Mouse (Mus musculus) spleen, postnatal 14 days (tissue): Measurements from ENCODE around the gene Rnf149.
"Not testable (repeated sequence)": the region's sequence is repeated elsewhere in the genome, so short reads cannot be mapped to it uniquely, and the experiment has no call there.

Source experiments
- DNase-seq, 2 experiments: peaks; one replicate each; pipeline ENCODE4 v3.0.0; 2021 to 2022; ENCODE audit warnings: low spot score in 2 of 2

Rnf149 gene

GRCm38 (mm10) chr1:39577253-39577705 lies at the start of gene Rnf149:
Gene Rnf149, minus strand, starts transcription at chr1:39577405.
- DNase-seq: peak; percentile 93 to 97

GRCm38 (mm10) chr1:39625491-39625890 lies 48.3 kb upstream of the Rnf149 start:
- no peak for DNase-seq

DNA sequence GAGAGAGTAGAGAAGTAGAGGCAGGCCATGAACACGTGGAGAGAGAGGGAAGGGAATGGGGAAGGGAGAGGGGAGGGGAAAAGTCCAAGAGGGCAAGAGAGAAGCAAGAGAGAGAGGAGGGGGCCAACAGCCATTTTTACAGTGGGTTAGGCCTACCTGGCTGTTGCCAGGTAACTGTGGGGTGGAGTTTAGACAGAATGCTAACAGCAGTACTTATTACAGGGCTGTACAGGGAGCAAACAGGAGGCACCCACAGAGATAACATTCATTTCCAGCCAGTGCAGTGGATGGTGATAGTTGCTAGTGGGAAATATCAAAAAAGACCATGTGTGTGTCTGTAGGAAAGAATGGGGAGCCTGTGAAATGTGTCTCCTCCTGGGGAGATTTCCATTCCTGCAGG lies 46.5 kb upstream of the Rnf149 start:
- no peak for DNase-seq

DNA sequence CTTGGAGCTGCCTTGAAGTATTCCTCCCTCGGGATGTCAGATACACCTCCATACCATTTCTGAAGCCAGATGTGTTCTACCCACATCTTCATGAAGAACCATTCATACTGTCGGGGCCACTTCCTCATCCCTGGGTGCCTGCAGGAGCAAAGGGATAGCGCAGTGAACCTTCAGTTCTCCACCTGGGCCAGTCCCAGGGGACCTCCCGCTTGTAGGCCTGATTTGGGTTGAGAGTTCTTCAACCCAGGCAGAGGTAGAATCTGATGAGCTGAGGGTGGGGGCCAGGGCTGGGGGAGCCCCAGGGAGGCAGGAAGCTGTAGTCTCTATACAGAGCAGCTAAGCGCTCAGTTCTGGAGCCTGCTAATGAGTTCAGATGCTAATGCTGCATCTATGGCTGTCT lies 45.9 kb upstream of the Rnf149 start:
- DNase-seq: no peak

GRCm38 (mm10) chr1:39618524-39618923 lies 41.3 kb upstream of the Rnf149 start:
- no peak for DNase-seq

DNA sequence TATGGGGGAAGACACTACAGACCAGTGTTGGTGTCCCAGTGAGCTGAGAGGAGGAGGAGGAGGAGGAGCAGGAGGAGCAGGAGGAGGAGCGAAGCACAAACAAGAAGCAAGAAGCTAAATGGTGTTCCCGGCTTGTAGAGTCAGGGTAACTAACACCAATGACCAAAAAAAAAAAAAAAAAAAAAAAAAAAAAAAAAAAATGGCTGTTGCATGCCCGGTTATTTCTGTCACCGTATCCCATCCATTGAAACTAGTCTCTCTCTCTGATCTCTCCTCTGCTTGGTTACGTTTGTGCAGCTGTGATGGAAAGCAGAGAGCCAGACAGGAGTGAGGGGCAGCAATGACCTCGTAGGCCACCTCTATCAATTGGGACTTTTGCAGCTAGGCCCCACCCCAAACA lies 38.3 kb upstream of the Rnf149 start:
- no peak for DNase-seq

DNA sequence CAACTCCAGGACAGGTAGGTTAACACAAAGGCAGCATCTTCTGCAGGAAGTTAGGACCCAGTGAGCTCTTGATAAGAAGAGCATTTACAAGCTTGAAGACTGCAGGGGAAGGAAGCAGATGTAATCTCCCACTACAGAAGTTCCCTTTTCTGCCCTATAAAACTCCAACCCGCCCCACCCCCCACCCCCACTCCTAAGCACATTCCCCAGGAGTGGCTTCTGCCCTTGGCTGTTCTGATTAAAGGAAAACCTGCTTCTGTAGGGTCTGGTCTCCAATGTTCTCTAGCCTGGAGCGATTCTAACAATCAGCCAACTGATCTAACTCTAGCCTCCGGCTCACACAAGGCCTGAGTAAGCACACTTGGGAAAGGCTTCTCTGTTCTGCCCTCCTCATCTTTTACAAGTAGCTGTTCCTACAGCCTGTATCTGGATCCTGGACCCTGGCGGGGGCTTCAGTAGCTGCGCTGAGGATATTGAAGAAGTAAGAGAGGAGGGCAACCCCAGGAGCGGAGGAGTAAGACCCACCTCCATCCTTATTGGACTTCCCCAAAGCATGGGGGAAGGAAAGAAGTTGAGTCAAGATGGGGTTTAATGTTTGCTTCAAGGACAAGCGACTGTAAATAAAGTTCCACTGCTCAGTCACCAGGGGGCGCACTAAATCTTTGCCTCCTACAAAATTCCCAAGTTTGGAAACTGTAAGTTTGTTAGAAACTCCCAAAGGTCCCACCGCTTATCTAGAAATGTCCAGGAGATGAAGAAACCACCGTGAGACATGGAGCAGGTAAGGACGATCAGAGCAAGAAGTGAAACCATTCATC lies 37.5 kb upstream of the Rnf149 start:
- peak in 1 of 2 experiments; percentile 8 for DNase-seq

DNA sequence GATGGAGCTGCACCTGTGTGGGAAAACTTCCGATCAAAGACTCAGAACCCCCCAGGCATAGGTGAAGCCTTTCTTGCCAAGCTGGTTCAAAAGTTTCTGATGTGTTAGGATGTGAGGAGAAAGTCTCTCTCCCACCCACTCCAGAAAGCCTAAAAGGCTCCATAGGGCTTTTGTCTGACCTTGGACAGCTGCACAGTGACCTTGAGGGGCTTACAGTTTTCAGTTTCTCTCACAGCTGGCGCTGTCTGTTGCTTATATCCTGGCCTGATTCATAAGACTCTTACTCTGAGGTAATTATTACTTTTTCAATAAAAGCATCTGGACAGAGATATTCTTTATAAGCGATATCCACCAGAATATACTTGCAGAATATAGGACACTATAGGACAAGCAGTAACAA lies 35.9 kb upstream of the Rnf149 start:
- no peak for DNase-seq

DNA sequence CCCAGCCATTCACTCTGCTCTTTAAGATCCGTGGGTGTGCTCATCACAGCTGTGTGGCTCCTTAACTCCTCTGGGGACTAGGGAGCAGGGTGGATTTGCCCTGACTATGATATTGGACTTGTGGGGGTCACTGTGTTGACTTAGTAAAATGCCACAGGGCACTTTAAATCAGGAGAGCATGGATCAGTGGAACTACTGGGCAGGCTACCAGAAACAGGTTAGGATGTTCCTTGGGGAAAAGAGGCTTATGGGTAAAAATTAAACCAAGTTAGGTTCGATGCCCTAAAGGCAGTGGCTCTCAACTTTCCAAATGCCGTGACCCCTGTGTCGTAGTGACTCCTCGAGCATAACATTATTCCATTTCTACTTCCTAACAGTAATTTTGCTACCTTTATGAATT lies 35.3 kb upstream of the Rnf149 start:
- DNase-seq: no peak

DNA sequence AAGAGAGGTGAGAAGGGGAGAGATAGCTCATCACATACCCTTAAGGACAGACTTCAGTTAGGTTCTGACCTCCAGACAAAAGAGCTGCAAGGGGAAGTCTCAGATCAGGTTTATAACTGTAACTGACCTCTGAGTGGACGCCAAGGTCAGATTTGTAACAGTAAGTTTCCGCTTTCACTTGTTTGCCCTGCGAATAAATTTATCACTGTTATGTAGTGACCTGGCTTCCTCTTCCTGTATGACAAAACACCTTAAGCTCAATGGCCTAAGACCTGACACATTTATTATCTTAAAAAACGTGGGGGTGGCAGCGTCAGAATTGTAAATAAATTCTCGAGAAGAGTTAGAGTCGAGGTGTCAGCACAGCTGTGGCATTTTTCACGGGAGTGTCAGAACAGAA lies 31.3 kb upstream of the Rnf149 start:
- DNase-seq: no peak

GRCm38 (mm10) chr1:39602477-39602876 lies 25.3 kb upstream of the Rnf149 start:
- no peak for DNase-seq

DNA sequence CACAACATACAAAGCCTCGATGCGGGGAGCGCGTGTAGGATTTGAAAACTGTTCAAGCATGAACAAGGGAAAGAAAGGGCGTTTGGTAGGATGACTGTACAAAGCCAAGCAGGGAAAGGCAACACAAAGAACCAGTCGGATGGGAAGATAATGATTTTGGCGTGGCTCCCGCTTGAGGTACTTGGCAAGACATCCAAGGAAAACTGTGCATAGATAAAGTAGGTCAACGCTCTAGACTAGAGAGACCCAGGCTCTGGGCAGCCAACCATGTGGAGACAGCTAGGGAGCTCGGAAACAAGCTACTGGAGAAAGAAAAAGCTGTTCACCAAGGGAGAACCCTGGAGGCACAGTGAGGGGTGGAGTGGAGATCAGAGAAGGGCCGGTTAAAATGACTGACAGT lies 21.5 kb upstream of the Rnf149 start:
- no peak for DNase-seq

- DNase-seq: not testable (repeated sequence)
These were observed 19.9 kb upstream of the Rnf149 start for GRCm38 (mm10) chr1:39597135-39597534.

GRCm38 (mm10) chr1:39593836-39594235 lies 16.6 kb upstream of the Rnf149 start:
- DNase-seq: no peak

- DNase-seq: no peak
These were observed 14.9 kb upstream of the Rnf149 start for GRCm38 (mm10) chr1:39592090-39592489.

- not testable (repeated sequence) for DNase-seq
These were observed 14.4 kb upstream of the Rnf149 start for GRCm38 (mm10) chr1:39591557-39591956.

- DNase-seq: no peak
These were observed 13.0 kb upstream of the Rnf149 start for GRCm38 (mm10) chr1:39590193-39590592.

GRCm38 (mm10) chr1:39585416-39585815 lies 8.2 kb upstream of the Rnf149 start:
- no peak for DNase-seq

DNA sequence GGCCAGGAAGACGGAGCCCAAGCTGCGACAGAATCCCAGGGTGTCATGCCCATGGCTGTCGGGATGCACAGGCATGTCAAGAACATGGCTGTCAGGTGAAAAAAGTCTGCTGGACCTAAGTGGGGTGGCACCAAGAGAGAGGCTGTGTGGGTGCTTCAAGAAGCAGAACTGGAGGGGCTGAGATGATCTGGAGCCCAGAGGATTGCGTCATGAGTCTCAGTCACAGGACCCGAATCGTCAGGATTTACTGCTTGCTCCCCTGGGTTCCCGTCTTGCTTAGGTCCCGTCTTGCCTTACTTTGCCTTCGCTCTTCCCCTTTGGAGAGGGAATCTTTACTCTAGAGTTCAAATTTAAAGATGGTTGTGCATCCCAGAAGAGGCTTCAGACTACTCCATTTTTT lies 6.0 kb upstream of the Rnf149 start:
- no peak for DNase-seq

- DNase-seq: no peak
These were observed 4.0 kb upstream of the Rnf149 start for GRCm38 (mm10) chr1:39581215-39581614.

GRCm38 (mm10) chr1:39579139-39579538 lies 1.9 kb upstream of the Rnf149 start:
- DNase-seq: no peak

GRCm38 (mm10) chr1:39578446-39578845 lies 1.2 kb upstream of the Rnf149 start:
- DNase-seq: no peak

DNA sequence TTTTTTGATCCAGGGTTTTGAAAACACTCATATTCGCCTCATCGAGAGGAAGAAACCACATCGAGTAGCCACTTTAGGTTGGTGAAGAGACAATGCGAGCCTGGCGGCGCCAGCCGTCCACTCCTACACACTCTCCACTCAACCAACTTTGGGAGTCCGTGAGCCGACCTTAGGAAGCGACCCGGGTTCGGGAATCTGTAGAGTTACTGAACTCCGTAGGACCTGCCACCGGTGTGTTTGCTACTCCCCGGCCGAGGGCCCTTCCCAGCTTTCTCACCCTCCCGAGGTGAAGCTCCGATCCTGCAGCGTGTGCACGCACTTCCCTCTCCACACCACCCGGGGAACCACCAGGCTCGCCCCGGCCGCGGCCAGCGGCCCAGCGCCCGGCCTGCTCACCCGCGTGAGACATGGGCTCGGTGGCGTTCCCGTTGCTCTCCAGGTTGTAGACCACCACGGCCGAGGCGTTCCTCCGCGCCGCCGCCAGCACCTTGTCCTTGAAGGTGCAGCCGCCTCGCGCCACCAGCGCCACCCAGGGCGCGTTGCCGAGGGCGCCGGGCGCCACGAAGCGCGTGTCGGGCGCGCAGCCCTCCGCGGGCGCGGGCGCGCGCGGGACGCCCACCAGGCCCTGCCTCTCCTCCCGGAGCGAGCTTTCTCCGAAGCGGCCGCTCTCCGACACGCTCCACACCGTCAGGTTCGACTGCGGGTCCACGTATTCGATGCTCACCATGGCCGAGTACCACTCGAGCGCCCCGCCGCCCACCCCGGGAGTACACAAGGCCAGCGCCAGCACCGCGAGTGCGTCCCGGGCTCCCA lies 568 bp downstream of the Rnf149 start:
- peak; percentile 19 to 49 for DNase-seq
